Mouse (Mus musculus) thymus, adult 2 months (tissue): ENCODE data around the gene Pak3.

Source experiments
- CTCF ChIP-seq: fragments of 200-500 bp; IDR thresholded peaks from 2 replicates; pipeline ENCODE4 v1.5.1; 2012; ENCODE audit warnings: mild to moderate bottlenecking, control low read depth, low read length, moderate library complexity, borderline replicate concordance; ENCODE audit not compliant: control insufficient read depth, poor library complexity, insufficient read depth; ENCODE audit errors: extremely low read depth
- POLR2A ChIP-seq: fragments of 200-500 bp; IDR thresholded peaks from 2 replicates; pipeline ENCODE4 v1.6.1; 2012; ENCODE audit warnings: mild to moderate bottlenecking, low read length, control low read depth, moderate library complexity; ENCODE audit not compliant: control insufficient read depth, poor library complexity, insufficient read depth; ENCODE audit errors: extremely low read depth

- TF ChIP-seq CTCF, result no peak
- TF ChIP-seq POLR2A, result no peak
These were observed 17.2 kb upstream of the Pak3 start for GRCm38 (mm10) chrX:143501053-143501695.
